Mouse (Mus musculus) c-Kit-negative CD71-positive TER-119-positive erythroid progenitor cells, embryonic 14.5 days (primary cell): ENCODE measurements around the gene Slc24a3.

Experiments used
- DNase-seq: peaks from one replicate; pipeline ENCODE4 v3.0.0-alpha.2; 2013; ENCODE audit warnings: low read depth, low spot score

The Slc24a3 gene

GRCm38 (mm10) chr2:145167664-145168360, at the start of gene Slc24a3:
Slc24a3 (plus strand) TSS chr2:145167754.
- DNase-seq = no peak

- no peak for DNase-seq
Measured at GRCm38 (mm10) chr2:145117762-145118161, 49.8 kb upstream of the Slc24a3 start.

- DNase-seq = no peak
Measured at GRCm38 (mm10) chr2:145127747-145128146, 39.8 kb upstream of the Slc24a3 start.

GRCm38 (mm10) chr2:145136625-145137291, 30.8 kb upstream of the Slc24a3 start:
- no peak for DNase-seq

- no peak for DNase-seq
Measured at GRCm38 (mm10) chr2:145150407-145150806, 17.1 kb upstream of the Slc24a3 start.

- DNase-seq = no peak
Measured at GRCm38 (mm10) chr2:145150821-145151220, 16.7 kb upstream of the Slc24a3 start.

- DNase-seq = no peak
Measured at GRCm38 (mm10) chr2:145152281-145152680, 15.3 kb upstream of the Slc24a3 start.

- DNase-seq = no peak
Measured at GRCm38 (mm10) chr2:145158972-145159371, 8.6 kb upstream of the Slc24a3 start.

GRCm38 (mm10) chr2:145161046-145161700, 6.4 kb upstream of the Slc24a3 start:
- no peak for DNase-seq

GRCm38 (mm10) chr2:145164086-145164485, 3.5 kb upstream of the Slc24a3 start:
- no peak for DNase-seq

- no peak for DNase-seq
Measured at GRCm38 (mm10) chr2:145164562-145164961, 3.0 kb upstream of the Slc24a3 start.

GRCm38 (mm10) chr2:145165076-145165475, 2.5 kb upstream of the Slc24a3 start:
- DNase-seq = no peak

- no peak for DNase-seq
Measured at GRCm38 (mm10) chr2:145165854-145166253, 1.7 kb upstream of the Slc24a3 start.

- no peak for DNase-seq
Measured at GRCm38 (mm10) chr2:145167051-145167663, 397 bp upstream of the Slc24a3 start.

- DNase-seq = no peak
Measured at GRCm38 (mm10) chr2:145168405-145168971, 934 bp downstream of the Slc24a3 start.

- no peak for DNase-seq
Measured at GRCm38 (mm10) chr2:145172978-145173655, 5.6 kb downstream of the Slc24a3 start.

GRCm38 (mm10) chr2:145175036-145175435, 7.5 kb downstream of the Slc24a3 start:
- DNase-seq = no peak

GRCm38 (mm10) chr2:145182410-145182809, 14.9 kb downstream of the Slc24a3 start:
- no peak for DNase-seq

GRCm38 (mm10) chr2:145188828-145189227, 21.3 kb downstream of the Slc24a3 start:
- no peak for DNase-seq

- DNase-seq = no peak
Measured at GRCm38 (mm10) chr2:145196043-145196442, 28.5 kb downstream of the Slc24a3 start.

GRCm38 (mm10) chr2:145196501-145197042, 29.0 kb downstream of the Slc24a3 start:
- DNase-seq = no peak
